Mouse (Mus musculus): ENCODE results near the gene Vmn1r68. TPM values are rescaled to one million over a fixed set of nuclear protein-coding genes. Genes with fewer than 3 reads are reported as not detected.

Gene Vmn1r68
- polyA plus RNA-seq (2012; rRNA removed) = not detected in 2 replicates

DNA sequence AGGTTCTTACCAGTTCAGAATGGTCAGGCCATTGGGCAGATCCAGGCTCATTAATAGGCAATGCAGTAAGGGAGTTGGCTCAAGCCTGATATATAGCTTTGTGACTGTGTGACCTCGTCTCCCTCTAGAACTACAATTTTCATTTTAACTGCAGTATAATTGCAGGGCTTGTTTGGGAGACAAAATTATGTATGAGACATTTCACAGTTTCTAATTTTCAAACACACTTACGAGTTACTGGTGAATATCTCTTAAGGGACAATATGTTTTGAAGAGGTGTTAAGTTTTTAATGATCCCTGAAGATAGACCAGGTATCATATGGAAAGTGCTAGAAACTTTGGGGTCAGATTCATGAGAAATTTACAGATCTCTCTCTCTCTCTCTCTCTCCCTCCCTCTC is at the start of gene Vmn1r68:
TSS of gene Vmn1r68 (minus strand) at position 101 of the 400 bp plus-strand sequence.
- Histone ChIP-seq H3K36me3 (ENCODE audit: control insufficient read depth, insufficient read depth, low read length) (no peaks in the 10 kb centered on the region), H3K27ac (ENCODE audit: control insufficient read depth, insufficient read depth, low read depth, low read length) (no peak within 1 kb of the TSS), H3K4me3 (ENCODE audit: control insufficient read depth, low read depth, low read length) (no peak within 1 kb of the TSS), H3K27me3 (ENCODE audit: control insufficient read depth, insufficient read depth, low read length) (no peaks in the 10 kb centered on the region), H3K4me1 (ENCODE audit: control insufficient read depth, insufficient read depth, low read length) (no peaks in the 10 kb centered on the region)
- TF ChIP-seq POLR2A (IDR thresholded peaks at IDR 0.05; ENCODE audit: control insufficient read depth, low read depth, low read length) = no peak
- no peak for TF ChIP-seq CTCF (IDR thresholded peaks at IDR 0.05; ENCODE audit: control insufficient read depth, insufficient read depth, insufficient replicate concordance, low read depth, low read length)

GRCm38 (mm10) chr7:10495578-10495977 is 62.7 kb downstream of the Vmn1r68 start:
- peak overlapping the region; percentile 96 for H3K4me3 ChIP-seq (ENCODE audit: control insufficient read depth, low read depth, low read length)
- no peak overlapping the region for H3K27ac ChIP-seq (ENCODE audit: control insufficient read depth, insufficient read depth, low read depth, low read length)
- peaks cover 8% of the 10 kb centered on the region for H3K4me1 ChIP-seq (ENCODE audit: control insufficient read depth, insufficient read depth, low read length)
- H3K27me3 ChIP-seq (ENCODE audit: control insufficient read depth, insufficient read depth, low read length) = no peaks in the 10 kb centered on the region
- no peak for TF ChIP-seq POLR2A (IDR thresholded peaks at IDR 0.05; ENCODE audit: control insufficient read depth, low read depth, low read length)
- no peak for TF ChIP-seq CTCF (IDR thresholded peaks at IDR 0.05; ENCODE audit: control insufficient read depth, insufficient read depth, insufficient replicate concordance, low read depth, low read length)
- H3K36me3 ChIP-seq (ENCODE audit: control insufficient read depth, insufficient read depth, low read length) = no peaks in the 10 kb centered on the region

- Histone ChIP-seq H3K36me3 (ENCODE audit: control insufficient read depth, insufficient read depth, low read length) (no peaks in the 10 kb centered on the region), H3K4me3 (ENCODE audit: control insufficient read depth, low read depth, low read length) (peak within 1 kb of the TSS; percentile 96), H3K4me1 (ENCODE audit: control insufficient read depth, insufficient read depth, low read length) (peaks cover 8% of the 10 kb centered on the region), H3K27me3 (ENCODE audit: control insufficient read depth, insufficient read depth, low read length) (no peaks in the 10 kb centered on the region), H3K27ac (ENCODE audit: control insufficient read depth, insufficient read depth, low read depth, low read length) (peak within 1 kb of the TSS; percentile 60; the same call in 1 of the 2 replicates)
- no peak for TF ChIP-seq CTCF (IDR thresholded peaks at IDR 0.05; ENCODE audit: control insufficient read depth, insufficient read depth, insufficient replicate concordance, low read depth, low read length)
- TF ChIP-seq POLR2A (IDR thresholded peaks at IDR 0.05; ENCODE audit: control insufficient read depth, low read depth, low read length) = peak; percentile 51
Measured at GRCm38 (mm10) chr7:10494786-10495521, 63.3 kb downstream of the Vmn1r68 start, which contains the start of gene Zik1. Zik1 (minus strand) TSS chr7:10495394.

GRCm38 (mm10) chr7:10480588-10481233 is 77.6 kb downstream of the Vmn1r68 start:
- Histone ChIP-seq H3K27ac (ENCODE audit: control insufficient read depth, insufficient read depth, low read depth, low read length) (no peak overlapping the region), H3K4me1 (ENCODE audit: control insufficient read depth, insufficient read depth, low read length) (0 out of 2 replicates have a peak, but pooled peaks cover 3% of the 10 kb centered on the region), H3K27me3 (ENCODE audit: control insufficient read depth, insufficient read depth, low read length) (no peaks in the 10 kb centered on the region), H3K4me3 (ENCODE audit: control insufficient read depth, low read depth, low read length) (no peak overlapping the region), H3K36me3 (ENCODE audit: control insufficient read depth, insufficient read depth, low read length) (no peaks in the 10 kb centered on the region)
- TF ChIP-seq CTCF (IDR thresholded peaks at IDR 0.05; ENCODE audit: control insufficient read depth, insufficient read depth, insufficient replicate concordance, low read depth, low read length) (no peak), POLR2A (IDR thresholded peaks at IDR 0.05; ENCODE audit: control insufficient read depth, low read depth, low read length) (no peak)

DNA sequence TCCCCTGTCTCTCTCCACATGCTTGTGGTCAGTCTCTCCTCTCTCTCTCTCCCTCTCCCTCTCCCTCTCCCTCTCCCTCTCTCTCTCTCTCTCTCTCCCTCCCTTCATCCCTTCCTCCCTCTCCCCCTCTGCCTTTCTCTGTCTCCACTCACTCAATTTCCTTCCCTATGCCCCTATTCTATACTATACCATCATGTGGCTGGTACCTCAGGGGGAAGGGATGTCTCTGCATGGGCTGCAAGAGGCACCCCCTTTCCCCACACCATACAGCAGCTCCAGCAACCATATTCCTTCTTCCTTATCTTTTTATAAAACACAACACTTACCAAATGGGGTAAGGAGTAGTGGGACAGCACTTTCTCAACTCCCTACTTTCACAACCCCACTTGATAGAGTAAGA is 78.5 kb downstream of the Vmn1r68 start:
- H3K27me3 ChIP-seq (ENCODE audit: control insufficient read depth, insufficient read depth, low read length) = no peaks in the 10 kb centered on the region
- 0 out of 2 replicates have a peak, but pooled peaks cover 3% of the 10 kb centered on the region for H3K4me1 ChIP-seq (ENCODE audit: control insufficient read depth, insufficient read depth, low read length)
- H3K36me3 ChIP-seq (ENCODE audit: control insufficient read depth, insufficient read depth, low read length) = no peaks in the 10 kb centered on the region
- TF ChIP-seq POLR2A (IDR thresholded peaks at IDR 0.05; ENCODE audit: control insufficient read depth, low read depth, low read length) = no peak
- TF ChIP-seq CTCF (IDR thresholded peaks at IDR 0.05; ENCODE audit: control insufficient read depth, insufficient read depth, insufficient replicate concordance, low read depth, low read length) = no peak
- no peak overlapping the region for H3K27ac ChIP-seq (ENCODE audit: control insufficient read depth, insufficient read depth, low read depth, low read length)
- H3K4me3 ChIP-seq (ENCODE audit: control insufficient read depth, low read depth, low read length) = no peak overlapping the region

DNA sequence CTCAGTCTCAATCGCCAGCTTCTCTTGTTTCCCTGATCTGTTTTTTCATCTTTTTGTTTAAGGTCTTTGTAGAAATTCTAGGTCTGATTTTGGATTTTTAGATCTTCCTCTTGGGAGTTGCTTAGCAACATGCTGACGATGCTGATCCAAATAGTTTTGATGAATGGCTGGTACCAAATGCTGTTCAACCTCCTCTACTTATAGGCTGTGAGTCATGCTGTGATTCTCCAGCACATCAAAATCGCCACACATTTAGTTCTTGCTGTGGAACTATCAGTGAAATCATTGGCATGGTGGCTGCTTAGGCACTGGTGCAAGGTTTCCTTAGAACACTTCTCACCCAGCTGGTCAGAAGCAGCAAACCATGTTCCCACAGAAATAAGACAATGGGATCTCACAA is 100.1 kb downstream of the Vmn1r68 start:
- Histone ChIP-seq H3K4me1 (ENCODE audit: control insufficient read depth, insufficient read depth, low read length) (no peaks in the 10 kb centered on the region), H3K36me3 (ENCODE audit: control insufficient read depth, insufficient read depth, low read length) (no peaks in the 10 kb centered on the region), H3K27ac (ENCODE audit: control insufficient read depth, insufficient read depth, low read depth, low read length) (no peak overlapping the region), H3K27me3 (ENCODE audit: control insufficient read depth, insufficient read depth, low read length) (no peaks in the 10 kb centered on the region), H3K4me3 (ENCODE audit: control insufficient read depth, low read depth, low read length) (no peak overlapping the region)
- no peak for TF ChIP-seq CTCF (IDR thresholded peaks at IDR 0.05; ENCODE audit: control insufficient read depth, insufficient read depth, insufficient replicate concordance, low read depth, low read length)
- no peak for TF ChIP-seq POLR2A (IDR thresholded peaks at IDR 0.05; ENCODE audit: control insufficient read depth, low read depth, low read length)

Other genes starting within 250 kb of the Vmn1r68 start
- not detected in 2 replicates for gene Vmn1r67, start 115.2 kb downstream of the Vmn1r68 start, polyA plus RNA-seq (2012; rRNA removed)
- gene Zik1, start 63.1 kb downstream of the Vmn1r68 start, polyA plus RNA-seq (2012; rRNA removed) = 0.55 and 0.83 TPM in 2 replicates
- not detected in 2 replicates for gene Vmn1r69, start 55.2 kb upstream of the Vmn1r68 start, polyA plus RNA-seq (2012; rRNA removed)
- gene Vmn1r70, start 73.0 kb upstream of the Vmn1r68 start, polyA plus RNA-seq (2012; rRNA removed) = not detected in 2 replicates
- gene Nlrp4b, start 129.3 kb upstream of the Vmn1r68 start, polyA plus RNA-seq (2012; rRNA removed) = not detected in 2 replicates
- gene Vmn1r71, start 195.9 kb upstream of the Vmn1r68 start, polyA plus RNA-seq (2012; rRNA removed) = not detected in 2 replicates

All from testis, adult 2 months (tissue).